Mouse (Mus musculus) cerebellum, postnatal 25 days (tissue): ENCODE measurements around the gene Scrt2.
"Not testable (repeated sequence)": the region's sequence is repeated elsewhere in the genome, so short reads cannot be mapped to it uniquely, and the experiment has no call there.

Experiments
- DNase-seq, 2 experiments: peaks; one replicate each; pipeline ENCODE4 v3.0.0; 2021; ENCODE audit warnings: mixed read lengths in 2 of 2

Scrt2 gene

DNA sequence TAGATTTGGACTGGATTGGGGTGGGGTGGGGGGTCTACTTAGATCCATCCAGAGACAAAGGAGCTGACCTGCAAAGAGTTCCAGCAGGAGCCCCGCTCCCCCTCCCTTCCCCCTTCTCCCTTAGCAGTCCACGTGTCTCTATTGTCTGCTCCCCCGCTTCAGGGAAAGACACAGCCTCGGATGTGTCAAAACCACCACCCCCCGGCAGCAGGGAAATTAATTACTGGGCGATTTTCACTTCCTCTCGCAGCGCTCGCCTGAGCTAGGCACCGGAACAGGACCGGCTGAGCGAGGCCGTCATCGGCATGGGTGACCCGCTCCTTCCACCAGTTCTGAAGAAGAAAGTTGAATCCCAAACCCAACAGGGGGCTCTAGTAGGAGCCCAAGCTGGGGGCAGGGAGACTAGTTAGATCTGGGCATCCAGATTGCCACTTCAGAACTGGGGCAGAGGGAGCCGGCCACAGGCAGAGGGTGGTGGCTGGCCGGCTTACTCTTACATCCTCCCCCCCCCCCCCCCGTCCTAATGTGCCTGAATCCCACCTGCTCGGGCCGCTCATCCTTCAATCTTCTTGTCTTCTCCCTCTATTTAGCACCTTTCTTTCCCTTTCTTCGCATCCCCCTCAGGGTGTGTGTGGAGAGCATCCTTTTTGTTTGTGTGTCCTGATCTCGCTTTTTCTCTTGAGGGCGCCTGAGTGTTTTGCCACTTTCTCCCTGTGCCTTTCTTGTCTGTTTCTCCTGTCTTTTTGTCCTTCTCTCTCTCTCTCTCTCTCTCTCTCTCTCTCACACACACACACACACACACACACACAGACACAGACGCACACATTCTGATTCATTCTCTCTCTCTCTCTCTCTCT is at the start of gene Scrt2:
Gene Scrt2, plus strand, starts transcription at position 845 of the 857 bp plus-strand sequence.
- peak; percentile 52 to 55 for DNase-seq

DNA sequence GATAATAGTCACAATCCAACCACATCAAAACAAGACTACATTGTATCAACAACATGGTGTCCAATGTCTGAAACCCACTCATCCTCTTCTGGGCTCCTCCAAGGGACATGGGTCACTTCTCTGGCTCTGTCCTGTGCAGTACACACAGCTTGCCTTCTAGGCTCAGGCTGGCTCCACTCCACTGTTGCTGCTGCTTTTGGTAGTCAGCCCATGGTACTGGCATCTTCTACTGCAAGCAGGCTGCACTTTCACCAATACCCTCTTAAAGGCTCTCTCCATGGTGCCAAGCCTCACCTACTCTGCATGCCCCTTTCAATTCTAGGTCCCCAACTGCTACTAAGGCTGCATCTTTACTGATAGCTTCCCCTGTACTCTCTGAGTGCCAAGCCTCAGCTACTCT is 41.2 kb upstream of the Scrt2 start:
- DNase-seq, result no peak

DNA sequence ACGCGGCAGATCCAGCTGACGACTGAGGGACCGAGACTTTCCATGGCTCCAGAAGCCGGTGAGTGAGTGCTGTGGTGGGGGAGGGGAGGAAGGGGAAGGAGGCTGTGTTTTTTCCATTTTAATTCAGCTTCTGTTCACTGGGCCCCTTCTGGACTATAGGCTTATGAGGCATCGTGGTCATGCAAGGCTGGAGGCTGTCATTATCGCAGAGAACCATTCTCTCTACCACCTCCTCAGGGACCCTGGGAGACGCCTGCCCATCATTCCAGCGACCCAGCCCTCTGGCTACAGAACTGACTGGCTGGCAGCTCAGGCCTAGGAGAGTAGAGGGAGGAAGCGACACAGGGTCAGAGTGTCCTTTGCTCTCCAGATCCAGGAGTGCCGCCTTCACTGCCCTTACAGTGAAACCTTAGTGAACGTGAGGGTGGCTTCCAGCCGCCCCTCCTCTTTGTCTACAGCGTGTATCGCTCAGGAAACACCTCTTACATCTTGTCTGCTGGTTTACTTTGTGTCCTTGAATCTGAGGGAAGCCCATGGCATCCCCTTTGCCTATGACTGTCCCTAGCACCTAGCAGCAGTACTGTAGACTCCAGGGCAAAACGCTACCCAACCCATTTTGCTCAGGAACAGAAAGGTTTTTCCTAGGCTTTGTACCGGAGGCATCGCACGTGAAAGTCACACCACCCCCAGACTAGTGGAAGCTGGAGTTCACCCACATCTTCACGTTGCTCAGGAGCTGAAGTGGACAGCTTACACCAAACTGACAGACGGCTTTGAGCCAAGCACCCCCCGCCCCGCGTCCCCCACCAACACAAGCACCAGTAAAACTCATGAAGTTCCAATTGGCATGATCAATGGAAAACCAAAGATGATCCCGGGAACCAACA is 34.0 kb upstream of the Scrt2 start:
- DNase-seq, result no peak

GRCm38 (mm10) chr2:152048003-152048980 is 33.0 kb upstream of the Scrt2 start:
- DNase-seq, result peak in 1 of 2 experiments; percentile 48

- peak in 1 of 2 experiments; percentile 27 for DNase-seq
These were observed 32.3 kb upstream of the Scrt2 start for GRCm38 (mm10) chr2:152048981-152049441.

DNA sequence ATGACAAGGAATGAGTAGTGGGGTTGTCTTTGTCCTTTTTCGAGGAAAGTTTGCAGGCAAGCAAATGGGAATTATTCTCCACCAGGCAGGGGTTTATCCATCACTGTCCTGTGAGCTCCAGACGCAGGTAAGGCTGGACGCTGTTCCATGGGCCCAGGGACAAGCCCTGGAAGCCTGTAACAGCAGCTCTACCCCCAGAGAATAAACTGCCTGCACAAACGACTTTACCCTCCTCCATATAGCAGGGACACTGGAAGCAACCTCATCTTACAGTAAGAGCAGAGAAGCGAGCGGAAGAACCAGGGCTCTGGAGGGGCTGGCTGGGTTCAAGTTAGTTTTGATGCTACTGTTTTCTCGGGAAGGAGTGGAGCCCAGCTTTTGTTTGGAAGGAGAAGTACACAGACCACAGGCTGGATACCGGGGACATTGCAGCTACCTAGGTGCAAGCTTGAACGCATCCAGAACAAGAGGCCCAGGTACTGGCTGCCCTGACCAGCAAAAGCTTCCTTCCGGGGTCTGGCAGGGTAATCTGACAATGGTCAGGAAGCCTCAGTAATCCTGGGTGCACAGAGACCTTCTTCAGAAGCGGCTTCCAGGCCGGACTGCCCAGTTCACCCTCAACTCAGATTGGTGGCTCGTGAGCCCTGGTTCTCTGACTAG is 31.6 kb upstream of the Scrt2 start:
- DNase-seq, result no peak

DNA sequence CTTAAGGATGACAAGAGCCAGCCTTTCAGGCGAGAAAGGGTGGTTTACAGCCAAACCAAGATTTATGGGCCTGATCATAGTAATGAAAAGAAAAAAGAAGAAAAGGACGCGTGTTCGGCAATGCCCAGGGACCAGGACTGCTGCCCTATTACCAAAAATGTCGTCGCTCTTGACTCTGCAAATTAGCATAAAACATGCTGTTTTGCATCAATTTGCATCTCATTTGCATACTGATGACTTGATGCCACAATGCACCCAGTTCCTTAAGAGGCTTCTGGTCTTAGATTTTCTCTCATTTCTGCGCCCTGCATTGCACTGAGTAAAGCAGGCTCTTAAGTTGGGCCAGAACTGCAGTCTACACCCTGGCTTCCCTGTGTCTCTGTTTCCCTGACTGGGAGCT is 31.0 kb upstream of the Scrt2 start:
- DNase-seq, result no peak

GRCm38 (mm10) chr2:152051985-152052384 is 29.3 kb upstream of the Scrt2 start:
- DNase-seq, result no peak

DNA sequence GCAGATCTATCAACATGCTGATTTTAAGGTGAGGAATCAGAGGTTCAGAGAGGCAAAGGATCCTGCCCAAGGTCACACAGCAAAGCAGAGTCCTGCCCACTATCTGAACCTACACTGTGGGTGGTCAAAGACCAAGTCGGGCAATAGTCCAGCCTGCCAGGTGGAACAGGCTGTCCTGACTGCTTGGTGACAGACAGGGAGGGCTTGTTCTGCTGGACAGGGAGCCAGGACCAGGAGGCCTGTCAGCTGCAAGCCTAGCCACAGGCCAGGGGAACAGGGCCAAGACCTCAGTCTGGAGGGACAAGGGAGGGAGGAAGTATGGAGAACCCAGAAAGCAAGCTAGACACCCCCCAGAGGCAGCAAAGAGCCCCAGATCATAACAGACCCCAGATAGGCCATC is 25.9 kb upstream of the Scrt2 start:
- DNase-seq, result peak; percentile 82 to 87

GRCm38 (mm10) chr2:152056368-152057251 is 24.7 kb upstream of the Scrt2 start:
- DNase-seq, result peak; percentile 81 to 87

- DNase-seq, result peak; percentile 30 to 41
These were observed 24.1 kb upstream of the Scrt2 start for GRCm38 (mm10) chr2:152057252-152057563.

- not testable (repeated sequence) for DNase-seq
These were observed 18.5 kb upstream of the Scrt2 start for GRCm38 (mm10) chr2:152062817-152063216.

DNA sequence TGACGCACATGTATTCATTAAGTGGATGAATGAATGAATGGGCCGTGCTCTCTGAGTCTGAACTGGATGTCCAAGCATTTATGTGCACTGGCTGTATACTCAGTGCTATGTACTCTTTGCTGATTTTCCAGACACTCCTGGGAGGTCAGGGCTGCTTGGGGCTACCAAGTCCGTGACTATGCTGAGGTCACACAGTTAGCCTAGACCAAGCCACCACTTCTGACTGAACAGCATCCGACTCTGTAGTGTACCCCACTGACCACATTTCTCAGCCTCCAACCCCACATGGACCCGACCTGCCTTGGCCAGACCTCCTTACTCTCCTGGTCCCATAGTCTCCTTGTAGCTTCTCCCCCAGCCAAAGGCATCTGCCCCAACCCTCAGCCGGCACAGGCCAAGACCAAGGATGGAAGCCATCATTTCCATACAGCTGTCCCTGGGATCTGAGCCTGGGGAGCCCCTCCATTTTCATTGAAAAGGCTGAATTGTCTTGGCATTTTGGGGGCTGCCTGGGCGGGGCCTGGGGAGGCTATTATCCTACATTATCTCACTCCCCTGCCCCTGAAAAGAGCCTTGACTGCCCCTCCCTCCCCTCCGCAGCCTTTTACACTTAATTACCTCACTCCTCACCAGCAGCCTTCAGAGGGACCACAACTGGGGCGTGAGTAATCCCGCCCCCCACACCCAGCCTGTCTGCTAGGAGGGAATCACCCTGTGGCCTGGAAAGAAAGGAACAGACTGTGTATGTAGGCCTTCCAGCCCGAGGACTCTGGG is 12.5 kb upstream of the Scrt2 start:
- DNase-seq, result no peak

DNA sequence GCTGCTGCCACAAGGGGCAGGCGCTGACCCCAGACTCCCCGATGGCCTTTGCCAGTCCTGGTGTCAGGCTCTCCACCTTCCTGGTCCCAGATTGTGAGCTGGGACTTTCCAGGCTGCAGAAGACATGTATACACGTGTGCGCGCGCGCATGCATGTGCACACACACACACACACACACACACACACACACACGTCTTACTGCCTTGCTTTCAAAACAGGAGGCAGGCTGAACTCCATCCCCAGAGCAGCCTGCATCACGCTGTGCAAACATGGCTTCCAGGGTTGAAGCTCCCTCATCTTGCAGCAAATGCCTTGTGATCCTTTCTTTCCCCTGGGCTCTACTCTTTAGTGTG is 11.9 kb upstream of the Scrt2 start:
- no peak for DNase-seq

- DNase-seq, result no peak
These were observed 11.4 kb upstream of the Scrt2 start for GRCm38 (mm10) chr2:152069941-152070340.

DNA sequence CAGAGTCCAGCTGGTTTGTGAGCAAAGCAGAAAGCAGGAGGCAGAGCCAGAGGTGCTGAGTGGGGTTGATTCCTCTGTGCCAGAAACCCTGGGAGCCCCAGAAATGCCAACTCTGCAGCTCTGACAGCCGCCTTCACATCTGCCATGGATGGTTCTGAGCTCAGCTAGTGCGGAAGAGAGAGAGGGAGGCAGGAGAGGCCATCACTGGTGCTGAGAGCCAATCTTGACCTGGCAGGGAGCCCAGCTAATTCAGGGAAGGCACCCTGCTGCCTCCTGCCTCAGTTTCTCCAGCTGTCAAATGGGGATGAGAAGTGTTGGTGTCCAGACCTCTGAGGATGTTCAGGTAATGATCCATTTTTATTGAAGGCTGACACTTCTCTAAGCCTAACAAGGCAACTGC is 6.8 kb upstream of the Scrt2 start:
- no peak for DNase-seq

DNA sequence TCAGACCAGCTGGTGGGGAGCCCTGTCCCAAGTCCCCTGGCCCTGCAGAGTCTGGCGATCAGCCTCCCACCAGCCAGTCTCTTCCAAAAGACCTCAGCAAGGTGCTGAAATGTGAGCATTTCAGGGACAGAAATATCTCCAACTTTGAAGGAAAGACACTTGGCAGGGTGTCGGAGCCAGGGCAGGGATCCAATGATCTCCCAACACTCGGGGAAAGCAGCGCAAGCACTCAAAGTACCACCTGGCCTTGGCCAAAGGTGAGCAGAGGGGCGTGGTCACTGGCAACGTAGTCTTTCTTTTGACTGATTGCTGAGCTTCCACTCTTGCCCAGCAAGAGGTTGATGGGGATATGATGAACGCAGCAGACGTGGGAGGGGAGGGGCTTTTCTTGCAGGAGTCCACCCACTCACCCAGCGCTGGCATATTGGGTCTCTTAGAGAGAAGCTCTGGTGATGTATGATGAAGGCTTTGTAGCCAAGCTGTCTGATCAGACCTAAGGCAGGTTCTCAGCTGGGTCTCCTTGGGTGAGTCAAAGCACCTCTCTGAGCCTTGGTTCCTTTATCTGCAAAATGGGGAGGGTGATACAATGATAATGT is 5.9 kb upstream of the Scrt2 start:
- peak; percentile 41 to 60 for DNase-seq

DNA sequence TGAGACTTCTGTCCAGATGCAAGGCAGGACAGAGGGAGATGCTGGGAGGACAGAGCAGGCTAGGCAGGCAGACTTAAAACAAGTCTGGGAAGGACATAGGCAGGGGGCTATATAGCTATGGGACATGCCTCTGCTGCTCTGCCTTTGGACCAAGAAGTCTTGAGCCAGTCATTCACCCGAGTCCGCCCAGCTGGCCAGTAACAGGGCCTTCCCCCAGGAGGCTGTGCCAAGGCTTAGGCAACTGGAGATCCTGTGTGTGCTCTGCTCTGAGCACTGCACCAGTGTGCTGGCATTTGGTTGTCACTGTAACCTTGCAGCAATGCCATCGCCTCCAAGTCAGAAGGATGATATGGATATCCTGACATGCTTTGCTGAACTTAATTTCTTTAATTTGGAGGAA is 4.0 kb upstream of the Scrt2 start:
- DNase-seq, result no peak

DNA sequence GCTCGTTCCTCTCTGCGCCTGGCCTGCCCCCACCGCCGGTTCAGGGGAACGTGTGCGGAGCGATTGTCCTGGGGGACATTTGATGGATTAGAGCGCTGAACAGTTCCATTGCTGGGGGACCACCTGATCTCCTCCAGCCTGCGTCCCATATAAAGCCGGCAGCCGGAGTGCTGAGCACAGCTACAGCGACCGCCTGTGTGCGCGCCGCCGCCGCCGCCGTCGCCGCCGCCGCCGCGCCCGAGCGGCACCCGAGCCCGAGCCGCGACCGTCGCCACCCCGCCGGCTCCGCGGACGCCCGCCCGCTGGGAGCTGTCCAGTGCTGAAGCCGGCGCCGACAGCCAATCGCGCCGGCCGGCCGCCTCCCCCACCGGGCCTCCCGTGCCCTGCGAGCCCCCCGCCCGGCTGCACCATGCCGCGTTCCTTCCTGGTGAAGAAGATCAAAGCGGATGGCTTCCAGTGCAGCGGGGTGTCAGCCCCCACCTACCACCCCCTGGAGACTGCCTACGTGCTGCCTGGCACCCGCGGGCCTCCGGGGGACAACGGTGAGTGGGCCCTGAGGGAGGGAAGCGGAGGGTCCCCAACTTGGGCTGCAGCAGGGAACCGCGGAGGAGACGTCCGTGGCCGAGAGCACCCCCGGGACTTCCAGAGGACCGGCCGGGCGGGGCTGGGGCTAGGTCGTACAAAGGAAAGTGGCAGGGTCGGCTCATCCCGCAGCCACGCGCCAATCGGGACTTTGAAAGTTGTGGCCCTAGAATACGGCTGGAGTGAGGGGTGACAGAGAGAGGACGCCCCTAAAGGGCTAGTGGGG is 516 bp downstream of the Scrt2 start:
- DNase-seq, result peak; percentile 74 to 80
